Mouse (Mus musculus) bone marrow macrophage, adult 2 months (primary cell): Measurements from ENCODE around the gene Dnah8. TPM values are rescaled to one million over a fixed set of nuclear protein-coding genes. Genes with fewer than 3 reads are reported as not detected.
"Not testable (repeated sequence)": the region's sequence is repeated elsewhere in the genome, so short reads cannot be mapped to it uniquely, and the experiment has no call there.

Source experiments
- H3K27ac ChIP-seq: 2 replicates; pipeline ENCODE4 v1.5.1; 2012; ENCODE audit warnings: low read depth, low read length; ENCODE audit not compliant: insufficient read depth
- H3K4me1 ChIP-seq: 2 replicates; pipeline ENCODE4 v1.6.1; 2012; ENCODE audit warnings: low read length; ENCODE audit not compliant: control insufficient read depth, insufficient read depth
- H3K4me3 ChIP-seq: 2 replicates; pipeline ENCODE4 v1.5.1; 2012; ENCODE audit warnings: mild to moderate bottlenecking, low read length, moderate library complexity; ENCODE audit not compliant: insufficient read depth
- CTCF ChIP-seq: IDR thresholded peaks from 2 replicates; pipeline ENCODE4 v1.5.1; 2012; ENCODE audit warnings: low read depth, mild to moderate bottlenecking, low read length, moderate library complexity
- POLR2A ChIP-seq: IDR thresholded peaks from 2 replicates; pipeline ENCODE4 v1.6.1; 2012; ENCODE audit warnings: mild to moderate bottlenecking, low read depth, low read length, borderline replicate concordance
- polyA plus RNA-seq: library from polyadenylated mRNA; stranded (reverse); fragments of >200 nt; gene quantifications from 2 replicates; pipeline ENCODE4 v1.2.4, GENCODE M21; 2012; ENCODE audit not compliant: missing spikeins, insufficient read depth, insufficient read length

Gene Dnah8
- polyA plus RNA-seq: 0.64 and 0.69 TPM in 2 replicates

DNA sequence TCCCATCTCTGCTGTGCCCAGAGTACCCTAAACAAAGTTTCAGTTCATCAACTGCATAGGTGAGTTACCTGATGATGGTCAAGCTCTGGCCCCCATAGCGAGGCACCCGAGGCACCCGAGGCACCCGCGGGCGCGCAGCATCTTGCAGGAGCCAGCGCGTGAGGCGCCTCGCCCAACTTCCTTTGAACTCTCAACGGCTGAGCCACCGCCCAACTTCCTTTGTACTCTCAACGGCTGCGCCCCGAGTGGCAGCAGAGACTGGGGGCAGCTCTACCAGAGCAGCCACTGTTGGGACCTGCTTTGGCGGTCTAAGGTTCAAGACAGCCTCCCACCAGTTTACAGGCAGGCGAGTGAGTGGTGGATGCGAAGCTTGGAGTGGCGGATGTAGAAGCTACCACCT lies at the start of gene Dnah8:
Gene Dnah8 (plus strand): TSS at position 223 of the 400 bp plus-strand sequence.
- not testable (repeated sequence) for H3K4me3 ChIP-seq, H3K27ac ChIP-seq, H3K4me1 ChIP-seq

DNA sequence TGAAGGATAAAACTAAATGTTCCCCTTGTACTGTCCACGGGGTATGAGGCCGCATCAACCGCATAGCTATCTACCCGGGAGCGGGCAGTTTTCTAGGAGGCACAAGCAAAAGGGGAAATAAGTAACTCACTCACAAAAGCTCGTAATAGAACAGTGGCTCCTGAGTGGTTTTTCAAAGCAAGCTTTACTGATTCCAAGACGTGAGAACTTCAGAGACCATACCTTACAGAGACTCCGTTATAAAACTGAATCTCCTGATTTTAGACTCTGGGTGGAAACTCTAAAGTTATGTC lies 49.4 kb upstream of the Dnah8 start:
- TF ChIP-seq CTCF (no peak), POLR2A (no peak)
- Histone ChIP-seq H3K27ac (peak overlapping the region; percentile 41), H3K4me3 (peak overlapping the region; percentile 88)

DNA sequence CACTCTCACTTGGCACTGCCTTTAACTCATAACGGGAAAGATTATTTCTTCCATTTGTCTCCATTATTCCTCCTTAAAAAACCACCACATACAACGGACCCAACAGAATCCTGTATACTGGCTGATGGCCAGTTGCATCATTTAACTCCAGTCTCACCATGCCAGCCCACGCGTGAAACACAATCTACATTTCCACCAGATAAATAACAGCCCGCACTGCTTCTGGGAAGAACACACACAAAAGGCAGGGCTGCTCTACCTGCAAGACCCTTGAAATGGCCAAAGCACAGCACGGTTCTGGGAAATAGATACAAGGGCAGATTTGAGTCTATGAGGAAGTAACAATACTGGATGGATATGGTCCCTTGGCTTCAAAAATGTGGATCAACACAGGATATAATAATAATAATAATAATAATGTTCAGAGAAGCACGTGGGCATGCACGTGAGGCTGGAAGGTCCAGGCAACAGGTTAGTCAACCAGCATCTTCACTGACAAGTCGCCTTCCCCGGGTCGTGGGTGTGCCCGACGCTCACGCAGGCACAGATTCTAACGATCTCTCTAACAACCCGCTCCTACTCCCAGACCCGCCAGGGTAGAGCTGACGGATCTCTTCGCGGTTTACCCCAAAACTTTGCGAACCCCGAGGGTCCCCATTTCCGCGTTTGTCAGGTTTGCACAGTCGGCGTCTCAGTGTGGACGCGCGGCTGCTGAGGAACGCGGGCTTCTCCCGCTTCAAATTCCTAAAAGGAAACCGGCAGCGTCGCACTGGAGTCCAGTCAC lies 48.8 kb upstream of the Dnah8 start:
- peak overlapping the region; percentile 41 for H3K27ac ChIP-seq
- H3K4me1 ChIP-seq: peaks cover 12% of the 10 kb centered on the region
- TF ChIP-seq CTCF (no peak), POLR2A (no peak)
- peak overlapping the region; percentile 88 for H3K4me3 ChIP-seq

More for the DNA sequence above, 49.4 kb upstream of the Dnah8 start:
- peaks cover 12% of the 10 kb centered on the region for H3K4me1 ChIP-seq

DNA sequence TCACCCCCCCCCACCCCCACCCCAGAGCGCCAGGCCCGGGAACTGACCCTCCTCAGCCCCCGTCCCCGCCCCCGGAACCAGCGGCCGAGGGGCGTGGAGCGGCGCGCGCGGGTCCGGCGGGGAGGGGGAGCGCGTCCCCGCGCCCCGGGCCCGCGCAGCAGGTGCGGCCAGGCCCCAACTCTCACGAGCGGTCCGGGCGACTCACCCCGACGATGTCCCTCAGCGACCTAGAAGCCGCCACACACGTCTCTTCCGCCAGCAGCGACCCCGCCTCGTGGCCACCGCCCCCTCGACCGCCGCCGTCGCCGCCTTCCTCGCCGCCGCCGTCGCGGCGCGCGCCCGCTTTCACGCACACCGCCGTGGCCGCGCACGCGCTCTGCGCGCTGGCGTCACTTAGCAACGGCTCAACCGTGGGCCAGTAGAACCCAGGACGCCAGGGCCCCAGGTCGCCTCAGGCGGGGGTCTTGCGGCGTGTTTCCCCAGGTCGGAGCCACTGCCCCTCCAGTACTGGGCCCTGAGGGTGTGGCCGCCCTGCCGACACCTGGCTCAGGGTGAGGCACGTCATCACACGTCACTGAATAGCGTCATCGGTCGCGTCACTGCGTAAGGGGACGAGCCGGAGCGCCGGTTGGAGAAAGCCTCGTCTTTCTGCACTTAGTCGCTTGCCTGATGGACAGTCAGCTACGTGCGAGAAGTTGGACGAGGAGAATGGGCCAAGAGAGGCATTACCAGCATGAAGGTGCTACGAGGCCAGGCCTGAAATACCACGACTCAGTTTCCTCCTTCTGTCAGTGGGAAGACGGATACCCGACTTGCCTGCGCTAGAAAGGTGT lies 48.0 kb upstream of the Dnah8 start, which contains the start of gene Btbd9:
Gene Btbd9 (minus strand): TSS at position 548 of the 833 bp plus-strand sequence.
- no peak for TF ChIP-seq CTCF
- no peak for TF ChIP-seq POLR2A
- peaks cover 12% of the 10 kb centered on the region for H3K4me1 ChIP-seq
- peak within 1 kb of the TSS; percentile 88 for H3K4me3 ChIP-seq
- peak within 1 kb of the TSS; percentile 54 for H3K27ac ChIP-seq

DNA sequence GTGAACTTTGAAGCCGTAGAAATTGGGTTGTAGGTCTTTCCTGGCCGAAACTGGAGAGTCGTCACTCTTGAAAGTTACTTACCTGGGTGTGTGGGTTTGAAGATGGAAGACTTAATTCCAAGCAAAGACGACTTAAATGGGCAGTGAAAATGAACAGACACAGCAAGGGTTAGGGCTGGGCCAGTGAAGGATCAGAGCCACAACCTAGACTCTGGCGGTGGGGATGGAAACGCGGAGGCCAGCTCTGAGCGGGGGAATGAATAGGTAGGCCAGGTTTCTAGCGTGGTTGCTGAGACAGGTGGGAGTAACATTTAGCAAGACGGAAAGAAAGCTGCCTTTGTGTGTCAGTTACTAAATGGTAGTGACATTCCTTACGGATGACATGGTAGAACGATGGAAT lies 47.2 kb upstream of the Dnah8 start:
- no peak overlapping the region for H3K27ac ChIP-seq
- H3K4me1 ChIP-seq: peaks cover 12% of the 10 kb centered on the region
- H3K4me3 ChIP-seq: peak overlapping the region; percentile 88
- TF ChIP-seq CTCF (no peak), POLR2A (no peak)

DNA sequence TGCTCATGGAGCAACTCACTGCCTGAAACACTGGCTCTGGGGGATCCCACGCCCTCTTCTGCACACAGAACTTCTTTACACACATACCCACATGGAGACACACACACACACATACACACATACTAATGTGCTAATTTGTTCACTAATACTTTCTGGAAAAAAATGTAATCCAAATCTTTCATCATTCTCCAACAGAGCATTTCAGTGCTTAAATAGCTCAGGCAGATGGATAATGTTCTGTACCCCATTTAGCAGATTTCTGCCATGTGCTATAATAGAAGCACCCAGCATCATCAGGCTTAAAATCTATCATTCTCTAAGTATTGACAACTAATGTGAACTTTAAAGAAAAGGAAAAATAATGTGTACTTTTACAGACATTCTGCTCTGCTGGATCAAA lies 43.4 kb upstream of the Dnah8 start:
- no peak overlapping the region for H3K27ac ChIP-seq
- no peak for TF ChIP-seq CTCF
- no peak for TF ChIP-seq POLR2A
- H3K4me3 ChIP-seq: no peak overlapping the region
- H3K4me1 ChIP-seq: peaks cover 4% of the 10 kb centered on the region; the same call in 1 of the 2 replicates

DNA sequence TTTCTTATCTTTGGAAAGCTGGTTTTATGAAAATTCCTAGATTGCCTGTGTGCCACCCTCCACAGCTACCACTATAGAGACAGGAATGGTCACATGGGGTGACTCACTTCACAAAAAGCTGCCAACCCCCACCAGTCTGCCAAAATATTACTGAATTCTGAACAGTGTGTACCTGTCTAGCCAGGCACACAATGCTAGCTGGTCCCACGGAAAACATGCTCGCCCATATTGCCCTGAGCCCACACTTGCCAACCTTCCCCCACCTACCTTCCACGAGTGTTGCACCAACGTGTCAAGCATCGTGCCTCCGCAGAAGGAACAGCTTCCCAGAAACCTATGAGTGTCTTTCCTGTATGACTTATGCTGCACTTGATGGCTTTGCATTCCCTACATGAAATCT lies 43.0 kb upstream of the Dnah8 start:
- no peak for TF ChIP-seq CTCF
- Histone ChIP-seq H3K4me1 (peaks cover 4% of the 10 kb centered on the region; the same call in 1 of the 2 replicates), H3K27ac (no peak overlapping the region), H3K4me3 (no peak overlapping the region)

DNA sequence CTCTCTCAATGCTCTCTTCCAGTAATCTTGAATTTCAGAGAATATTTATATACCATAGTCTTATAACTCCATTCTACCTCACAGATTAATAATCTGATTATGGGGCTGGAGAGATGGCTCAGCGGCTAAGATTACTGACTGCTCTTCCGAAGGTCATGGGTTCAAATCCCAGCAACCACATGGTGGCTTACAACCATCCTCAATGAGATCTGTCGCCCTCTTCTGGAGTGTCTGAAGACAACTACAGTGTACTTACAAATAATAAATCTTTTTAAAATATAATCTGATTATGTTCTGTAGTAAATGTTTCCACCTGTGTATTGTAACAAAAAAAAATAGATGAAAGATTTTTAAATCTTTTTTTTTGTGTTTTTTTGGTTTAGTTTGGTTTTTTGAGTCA lies 41.8 kb upstream of the Dnah8 start:
- no peak for TF ChIP-seq POLR2A
- TF ChIP-seq CTCF: no peak
- H3K27ac ChIP-seq: no peak overlapping the region
- no peak overlapping the region for H3K4me3 ChIP-seq
- H3K4me1 ChIP-seq: no peaks in the 10 kb centered on the region

DNA sequence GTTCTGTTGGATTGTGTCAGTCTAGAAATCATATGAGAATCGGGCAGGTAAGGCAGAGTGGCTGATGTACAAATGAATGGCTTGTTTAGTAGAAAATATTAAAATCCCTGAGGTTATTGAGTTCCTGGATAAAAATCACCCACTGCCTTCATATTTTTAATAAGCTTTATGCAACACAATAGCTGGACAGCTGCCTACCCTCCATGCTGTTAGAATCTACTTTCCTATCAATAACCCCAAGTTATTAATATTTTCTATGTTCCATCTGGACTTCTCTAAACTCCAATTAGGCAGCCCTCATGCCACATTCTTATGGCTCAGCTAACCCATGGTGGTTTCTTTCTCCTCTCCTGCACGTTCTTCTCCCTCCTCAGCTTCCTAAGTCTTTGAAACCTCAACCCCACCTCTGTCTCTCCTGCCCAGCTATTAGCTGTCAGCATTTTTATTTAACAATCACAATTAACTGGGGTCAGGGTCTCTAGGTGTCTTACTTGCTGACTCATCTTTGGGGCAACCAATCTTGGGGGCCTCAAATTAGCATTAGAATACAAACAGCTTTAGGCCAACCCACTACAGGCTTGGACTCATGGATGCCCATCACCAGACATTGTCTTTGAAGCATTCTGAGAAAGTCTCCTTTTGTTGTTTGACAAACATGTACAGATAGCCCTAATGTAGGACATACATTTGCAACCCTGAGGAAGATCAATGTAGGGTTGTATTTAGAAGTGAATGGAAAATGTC lies 40.7 kb upstream of the Dnah8 start:
- TF ChIP-seq POLR2A (no peak), CTCF (no peak)
- no peaks in the 10 kb centered on the region for H3K4me1 ChIP-seq
- H3K27ac ChIP-seq: no peak overlapping the region
- no peak overlapping the region for H3K4me3 ChIP-seq
